Mouse (Mus musculus) retina, adult 2 months (tissue): ENCODE measurements around the gene Rbm19.

Source experiments
- DNase-seq: peaks from one replicate; pipeline ENCODE4 v3.0.0-alpha.2; 2012; ENCODE audit warnings: low read depth, low spot score

Gene Rbm19

GRCm38 (mm10) chr5:120199865-120200264, 83.6 kb downstream of the Rbm19 start:
- no peak for DNase-seq

- no peak for DNase-seq
These were observed 88.1 kb downstream of the Rbm19 start for GRCm38 (mm10) chr5:120204316-120204715.

GRCm38 (mm10) chr5:120206313-120206943, 90.2 kb downstream of the Rbm19 start:
- no peak for DNase-seq

- DNase-seq = no peak
These were observed 91.2 kb downstream of the Rbm19 start for GRCm38 (mm10) chr5:120207492-120207891.

GRCm38 (mm10) chr5:120210668-120211067, 94.4 kb downstream of the Rbm19 start:
- no peak for DNase-seq

GRCm38 (mm10) chr5:120211182-120211581, 94.9 kb downstream of the Rbm19 start:
- DNase-seq = no peak

GRCm38 (mm10) chr5:120214511-120214910, 98.2 kb downstream of the Rbm19 start:
- no peak for DNase-seq

GRCm38 (mm10) chr5:120221216-120221615, 105.0 kb downstream of the Rbm19 start:
- no peak for DNase-seq

GRCm38 (mm10) chr5:120225383-120225782, 109.1 kb downstream of the Rbm19 start:
- DNase-seq = no peak

GRCm38 (mm10) chr5:120228613-120229409, 112.5 kb downstream of the Rbm19 start:
- DNase-seq = no peak

GRCm38 (mm10) chr5:120231435-120232147, 115.3 kb downstream of the Rbm19 start:
- DNase-seq = no peak

- DNase-seq = no peak
These were observed 118.9 kb downstream of the Rbm19 start for GRCm38 (mm10) chr5:120235147-120235546.

GRCm38 (mm10) chr5:120235571-120235970, 119.3 kb downstream of the Rbm19 start:
- DNase-seq = no peak

GRCm38 (mm10) chr5:120240071-120240470, 123.8 kb downstream of the Rbm19 start:
- no peak for DNase-seq

GRCm38 (mm10) chr5:120245336-120245735, 129.1 kb downstream of the Rbm19 start:
- DNase-seq = no peak
